Mouse (Mus musculus) spleen, postnatal 10 days (tissue): ENCODE results near the gene Sim2.

ENCODE experiments used
- DNase-seq, 2 experiments: peaks; one replicate each; pipeline ENCODE4 v3.0.0; 2021 to 2022; ENCODE audit warnings: low spot score in 2 of 2

The Sim2 gene

DNA sequence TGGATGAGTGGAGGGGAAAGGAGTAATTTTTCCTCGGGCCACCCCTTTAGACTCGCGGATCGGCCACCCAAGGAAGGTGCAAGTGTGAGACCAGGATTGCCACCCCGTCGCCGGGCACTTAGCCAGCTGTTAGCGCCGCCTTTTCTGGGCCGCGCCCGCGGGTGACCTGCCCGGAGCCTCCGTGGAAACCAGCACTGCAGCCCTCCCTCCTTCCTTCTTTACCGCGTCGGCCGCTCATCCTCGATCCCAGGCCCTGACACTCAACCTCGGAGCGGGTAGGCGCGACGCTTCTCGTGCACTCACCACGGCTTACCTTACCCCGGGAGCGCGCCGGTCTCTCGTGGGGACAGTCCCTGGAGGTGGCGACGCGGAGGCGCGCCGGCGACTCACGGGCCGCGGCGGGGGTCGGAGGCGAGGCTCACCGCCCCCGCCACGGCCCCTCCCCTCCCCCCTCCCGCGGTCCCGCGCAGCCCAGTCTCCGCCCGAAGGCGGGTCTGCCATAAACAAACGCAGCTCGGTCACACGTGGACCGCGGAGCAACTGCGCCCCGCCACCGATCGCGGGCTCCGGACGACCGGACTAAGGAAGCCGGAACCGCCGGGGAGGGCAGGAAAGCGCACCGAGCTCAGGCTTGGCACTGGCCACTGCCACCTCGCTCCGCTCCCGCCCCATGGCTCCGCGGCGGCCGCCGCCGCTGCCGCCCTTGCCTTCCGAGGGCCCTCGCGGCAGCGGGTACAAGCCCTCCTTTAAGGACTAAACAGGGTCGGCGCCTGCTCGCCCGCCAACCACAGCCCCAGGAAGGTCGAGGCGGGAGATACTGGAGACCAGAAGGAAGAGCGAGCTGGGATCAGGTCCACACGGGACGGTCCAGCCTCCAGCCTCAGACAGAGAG lies at the start of gene Sim2:
TSS of gene Sim2 (plus strand) at position 221 of the 892 bp plus-strand sequence.
- DNase-seq = no peak

DNA sequence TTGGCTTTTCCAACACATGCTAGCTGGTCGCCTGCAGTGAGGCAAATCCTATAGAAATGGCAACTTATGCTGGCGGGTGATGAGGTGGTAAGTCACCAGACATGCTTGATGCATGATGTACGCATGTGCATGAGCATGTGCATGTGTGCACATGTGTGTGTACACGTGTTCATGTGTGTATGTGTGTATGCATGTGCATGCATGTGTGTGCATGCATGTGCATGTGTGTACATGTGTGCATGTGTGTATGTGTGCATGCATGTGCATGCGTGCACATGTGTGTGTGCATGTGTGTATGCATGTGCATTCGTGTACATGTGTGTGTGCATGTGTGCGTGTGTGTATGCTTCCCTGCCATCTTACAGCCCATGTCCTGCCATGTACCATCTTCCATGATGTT lies 47.5 kb upstream of the Sim2 start:
- DNase-seq = no peak

DNA sequence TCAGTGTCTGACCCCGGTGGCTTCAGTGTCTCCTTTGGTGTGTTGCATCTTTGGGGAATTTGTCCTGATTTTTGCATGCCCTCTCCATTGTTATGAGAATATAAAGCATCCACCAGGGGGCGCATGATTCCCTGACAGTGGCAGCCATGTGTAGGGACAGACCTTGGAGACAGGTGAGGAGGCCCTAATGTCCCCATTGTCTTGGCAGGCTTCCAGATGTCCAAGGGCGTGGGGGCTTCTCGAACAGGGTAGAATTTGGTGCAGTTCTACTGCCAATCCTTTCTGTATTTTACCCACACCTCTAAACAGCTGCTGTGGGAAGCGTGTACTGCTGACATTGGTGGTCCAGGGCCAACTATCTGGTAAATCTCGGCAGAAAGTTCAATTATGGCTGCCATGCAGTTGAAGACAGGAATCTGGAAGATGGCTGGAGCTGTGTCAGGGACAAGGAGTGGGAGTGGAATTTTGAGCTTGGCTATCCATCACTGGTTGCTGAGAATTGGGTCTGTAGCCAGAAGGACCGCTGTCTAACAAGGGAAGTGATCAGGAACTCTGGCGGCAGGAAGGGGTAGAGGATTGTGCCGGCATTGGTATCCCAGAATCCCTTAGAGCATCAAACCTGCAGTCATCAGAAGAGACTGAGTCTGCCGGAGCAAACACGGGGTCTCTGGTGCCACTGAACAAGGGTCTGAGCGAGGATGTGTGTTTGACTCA lies 46.3 kb upstream of the Sim2 start:
- DNase-seq = peak; percentile 37 to 71

DNA sequence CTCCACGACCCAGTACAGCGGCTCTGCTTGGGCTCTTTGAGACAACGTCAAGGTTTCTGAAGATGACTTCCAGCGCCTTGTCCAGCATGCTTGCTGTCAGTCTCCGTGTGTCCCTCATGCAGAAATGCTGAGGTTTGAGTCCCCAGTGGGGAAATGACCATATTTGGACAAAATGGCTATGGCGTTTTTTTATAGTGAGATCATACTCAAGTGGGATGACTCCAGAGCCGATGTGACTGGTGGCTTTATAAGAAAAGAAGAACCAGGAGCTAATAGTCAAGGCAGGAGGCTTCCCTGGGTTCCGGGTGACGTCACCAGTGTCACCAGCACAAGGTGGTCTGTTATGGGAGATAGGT lies 45.8 kb upstream of the Sim2 start:
- DNase-seq = no peak

DNA sequence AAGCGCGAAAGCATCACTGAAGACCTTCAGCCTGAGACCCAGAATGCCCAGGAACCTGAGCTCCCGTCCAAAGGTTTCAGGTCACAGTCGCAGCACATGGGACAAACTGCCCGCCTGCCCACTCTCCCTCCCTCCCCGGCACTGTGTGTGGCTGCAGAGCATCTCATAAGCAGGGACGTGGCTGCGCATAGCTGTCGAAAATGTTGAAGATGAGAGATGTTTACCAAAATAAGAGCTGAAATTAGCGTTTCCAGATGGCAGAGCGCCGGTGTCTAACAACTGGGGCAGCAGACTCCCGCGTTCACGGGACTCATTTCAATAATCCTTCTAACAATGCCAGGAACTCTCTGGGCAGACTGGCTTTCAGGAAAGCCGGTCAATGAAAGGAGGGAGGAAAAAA lies 44.2 kb upstream of the Sim2 start:
- DNase-seq = no peak

DNA sequence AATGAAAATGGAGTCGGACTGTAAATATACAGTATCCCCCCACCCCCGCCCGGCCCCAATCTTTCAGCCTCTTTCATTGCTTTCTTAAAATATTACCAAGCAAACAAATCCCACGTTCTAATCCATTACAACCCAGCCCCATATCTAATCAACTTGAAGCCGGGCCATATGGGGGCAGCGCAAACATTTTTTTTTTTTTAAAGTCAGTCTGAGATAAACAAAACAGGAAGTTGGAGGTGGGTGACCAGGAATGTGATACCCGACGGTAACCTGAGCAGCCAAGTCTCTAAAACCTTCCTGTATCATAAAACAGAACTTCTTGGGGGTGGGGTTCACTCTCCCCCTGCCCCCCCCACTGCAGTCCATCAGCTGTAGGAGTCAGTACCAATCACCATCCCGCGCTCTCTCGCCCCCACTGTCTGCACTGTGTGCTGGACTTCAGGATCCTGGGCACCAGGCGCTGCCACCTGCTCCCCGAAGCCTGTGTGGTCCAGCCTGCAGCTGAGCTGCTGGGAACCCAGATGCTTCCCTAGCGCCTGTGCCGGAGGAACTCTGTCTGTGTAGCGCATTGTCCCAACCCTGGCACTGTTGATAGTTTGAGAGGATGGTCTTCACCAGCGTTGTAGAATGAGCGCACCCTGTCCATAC lies 43.5 kb upstream of the Sim2 start:
- no peak for DNase-seq

DNA sequence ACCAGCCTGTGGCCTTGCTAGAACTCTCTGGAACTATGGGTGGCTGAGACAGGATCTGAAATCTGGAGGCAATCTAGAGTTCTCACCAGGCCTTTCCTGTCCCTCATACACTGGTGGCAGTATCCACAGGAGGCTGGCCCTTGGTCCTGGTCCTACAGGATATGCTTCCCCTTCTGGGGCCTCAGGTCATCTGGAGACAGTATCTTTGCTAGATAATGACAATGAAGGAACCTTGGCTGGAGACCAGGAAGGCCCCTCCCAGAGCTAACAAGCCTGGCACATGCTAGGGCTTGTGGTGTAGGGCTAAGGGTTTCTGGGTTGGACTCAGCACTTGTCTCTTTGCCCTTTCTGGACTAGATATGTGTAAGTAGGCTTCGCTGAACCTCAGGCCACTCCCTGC lies 40.9 kb upstream of the Sim2 start:
- no peak for DNase-seq

DNA sequence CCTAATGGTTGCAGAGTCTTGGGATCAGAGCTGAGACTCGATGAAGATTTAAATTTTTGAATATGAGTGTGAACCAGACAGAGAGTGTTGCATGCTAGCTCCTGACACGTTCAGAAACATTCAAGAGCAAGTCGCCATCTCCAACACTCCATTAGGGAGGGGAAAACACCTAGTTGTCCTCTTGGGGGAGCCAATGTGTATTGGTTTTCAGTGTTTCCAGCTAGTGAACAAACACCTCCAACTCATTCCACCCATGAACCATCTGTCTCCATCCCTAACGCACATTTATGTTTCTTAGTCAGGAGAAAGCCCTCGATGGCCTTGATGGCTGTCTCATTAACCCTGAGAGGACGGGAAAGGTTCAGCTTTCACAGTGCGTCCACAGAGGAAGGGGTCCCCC lies 39.7 kb upstream of the Sim2 start:
- DNase-seq = no peak

DNA sequence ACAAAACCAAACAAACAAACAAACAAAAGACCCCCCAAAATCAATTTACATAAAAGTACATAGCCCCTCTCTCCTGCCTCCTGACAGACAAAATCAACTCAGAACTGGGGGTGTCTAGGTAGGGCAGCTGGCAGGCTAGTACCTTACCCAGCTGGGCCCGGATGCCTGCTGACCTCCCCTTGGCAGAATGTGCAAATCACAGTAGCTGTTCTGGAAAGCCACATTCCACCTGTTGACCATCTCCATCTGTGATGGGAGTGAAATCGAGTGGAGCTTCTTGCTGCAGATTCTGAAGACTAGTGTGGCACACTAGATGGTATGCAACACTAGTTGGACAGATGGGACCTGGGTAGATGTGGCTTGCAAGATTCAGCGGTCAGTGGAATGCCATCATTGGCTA lies 34.4 kb upstream of the Sim2 start:
- no peak for DNase-seq

DNA sequence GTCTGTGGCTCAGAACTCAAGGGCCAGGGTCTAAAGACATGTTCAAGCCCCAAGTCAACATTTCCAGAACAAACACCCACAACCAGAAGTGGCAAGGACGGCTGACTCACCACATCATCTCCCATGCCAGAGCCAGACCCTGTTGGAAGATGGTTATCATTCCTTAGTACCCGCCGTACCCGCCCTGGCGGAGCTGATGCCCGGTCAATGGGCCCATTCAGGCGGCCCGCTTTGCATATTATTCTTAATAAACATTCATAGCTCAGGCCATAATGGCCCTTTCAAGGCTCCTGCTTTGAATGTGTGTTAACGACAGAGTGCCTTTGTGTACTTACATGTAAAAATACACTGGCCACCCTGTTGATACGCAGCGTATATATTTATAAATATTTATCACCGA lies 29.6 kb upstream of the Sim2 start:
- no peak for DNase-seq

DNA sequence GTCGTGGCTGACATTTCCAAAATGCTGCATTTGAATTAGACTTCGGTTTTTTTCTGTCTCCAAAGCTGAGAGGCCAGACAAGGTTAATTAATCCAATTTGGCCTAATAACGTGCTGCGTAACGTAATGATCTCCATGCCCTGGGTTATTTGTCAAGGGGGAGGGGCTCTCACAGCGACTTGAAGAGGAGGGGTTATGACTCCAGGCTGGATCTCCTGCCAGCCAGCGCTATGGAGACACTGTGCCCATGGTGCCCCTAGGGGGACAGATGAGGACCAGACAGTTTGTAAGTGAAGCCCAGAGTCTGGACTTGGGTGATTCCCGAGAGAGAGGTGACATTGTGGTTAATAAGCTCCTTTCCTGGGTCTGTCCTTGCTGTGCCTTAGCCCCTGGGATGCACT lies 29.2 kb upstream of the Sim2 start:
- DNase-seq = no peak

DNA sequence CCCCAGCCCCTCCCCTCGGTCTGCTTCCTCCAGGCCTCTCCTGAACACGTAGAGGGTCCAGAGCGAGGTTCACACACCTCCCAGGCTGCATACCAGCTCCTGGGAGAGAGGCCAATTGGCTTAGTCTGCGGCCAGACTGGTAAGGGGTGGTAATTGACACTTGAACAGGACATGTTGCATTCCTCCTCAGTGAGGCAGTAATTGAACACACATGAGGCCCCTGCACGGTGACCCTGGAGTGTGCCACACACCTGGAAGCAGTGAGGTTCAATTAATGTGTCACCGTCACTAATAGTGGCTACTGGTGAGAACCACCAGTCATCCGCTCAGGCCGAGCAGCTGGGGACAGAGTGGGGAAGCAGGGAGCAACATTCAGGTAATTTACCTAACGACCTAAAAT lies 24.9 kb upstream of the Sim2 start:
- no peak for DNase-seq

DNA sequence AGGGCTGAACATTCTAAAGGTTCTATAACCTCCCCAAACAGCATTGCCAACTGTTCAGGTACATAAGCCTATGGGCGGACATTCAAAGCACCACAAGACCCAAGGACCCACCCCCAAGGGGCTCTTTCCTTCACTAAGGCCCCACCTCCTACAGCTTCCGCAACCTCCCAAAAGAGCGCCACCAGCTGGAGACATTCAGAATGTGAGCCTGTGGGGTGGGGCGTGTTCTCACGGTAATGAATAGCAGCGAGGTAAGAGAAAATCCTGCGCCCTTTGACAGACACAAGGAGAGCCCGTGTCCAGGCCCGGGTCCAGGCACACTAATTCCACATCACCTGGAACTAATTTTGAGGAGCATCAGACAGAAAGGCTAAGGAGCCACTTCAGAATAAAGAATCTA lies 20.5 kb upstream of the Sim2 start:
- DNase-seq = no peak

DNA sequence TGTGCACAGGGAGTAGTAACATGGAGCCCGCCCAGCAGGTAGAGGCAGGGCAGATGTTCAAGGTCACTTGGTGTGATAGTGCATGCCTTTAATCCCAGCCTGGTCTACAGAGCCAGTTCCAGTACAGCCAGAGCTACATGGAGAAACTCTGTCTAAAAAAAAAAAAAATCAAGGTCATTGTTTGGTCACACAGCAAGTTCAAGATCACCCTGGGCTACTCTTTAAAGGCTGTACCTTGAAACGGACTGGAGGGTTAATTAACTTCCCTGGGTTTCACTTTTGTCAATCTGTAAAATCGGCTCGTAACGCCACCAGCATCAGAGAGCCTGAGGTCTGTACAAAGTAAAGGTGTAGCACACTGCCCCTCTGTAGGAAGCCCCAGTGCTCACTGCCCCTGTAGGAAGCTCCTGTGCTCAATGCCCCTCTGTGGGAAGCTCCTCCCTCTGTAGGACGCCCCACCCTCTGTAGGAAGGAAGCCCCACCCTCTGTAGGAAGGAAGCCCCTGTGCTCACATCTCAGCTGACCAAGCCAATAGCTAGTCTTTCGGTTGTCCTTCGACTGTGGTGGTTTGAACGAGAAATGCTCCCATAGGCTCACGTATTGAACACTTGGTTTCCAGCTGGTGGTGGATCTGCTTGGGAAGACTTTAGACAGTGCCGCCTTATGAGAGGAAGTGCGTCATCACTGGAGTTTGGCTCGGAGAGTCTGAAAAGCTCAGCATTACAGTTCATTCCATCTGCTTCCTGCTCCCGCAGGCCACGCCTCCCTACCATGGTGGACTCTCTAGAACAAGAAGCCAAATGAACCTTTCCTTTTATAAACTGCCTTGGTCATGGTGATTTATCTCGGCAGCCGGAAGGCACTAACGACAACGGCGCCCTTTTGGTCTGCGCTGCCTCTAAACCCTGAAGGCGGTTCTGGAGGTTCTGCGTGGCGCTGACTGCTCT lies 18.7 kb upstream of the Sim2 start:
- DNase-seq = no peak

DNA sequence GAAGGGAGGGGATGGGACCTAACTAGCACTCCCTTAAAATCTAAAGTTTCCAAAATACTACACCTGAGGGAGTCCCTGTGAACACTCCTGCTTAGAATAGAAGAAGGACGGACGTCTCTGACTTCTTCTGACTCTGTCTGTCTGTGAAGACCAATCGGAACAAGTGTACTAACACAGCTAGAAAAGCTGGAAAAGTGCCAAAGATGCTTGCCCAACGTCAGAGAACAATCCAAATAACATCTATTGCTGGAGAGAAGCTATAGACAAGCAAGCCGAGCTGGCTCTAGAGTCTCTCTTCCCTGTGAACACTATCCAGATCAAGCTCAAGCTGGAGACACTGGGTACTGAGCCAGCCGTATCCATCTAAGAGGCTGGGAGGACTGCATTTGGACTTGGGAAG lies 18.0 kb upstream of the Sim2 start:
- DNase-seq = no peak

DNA sequence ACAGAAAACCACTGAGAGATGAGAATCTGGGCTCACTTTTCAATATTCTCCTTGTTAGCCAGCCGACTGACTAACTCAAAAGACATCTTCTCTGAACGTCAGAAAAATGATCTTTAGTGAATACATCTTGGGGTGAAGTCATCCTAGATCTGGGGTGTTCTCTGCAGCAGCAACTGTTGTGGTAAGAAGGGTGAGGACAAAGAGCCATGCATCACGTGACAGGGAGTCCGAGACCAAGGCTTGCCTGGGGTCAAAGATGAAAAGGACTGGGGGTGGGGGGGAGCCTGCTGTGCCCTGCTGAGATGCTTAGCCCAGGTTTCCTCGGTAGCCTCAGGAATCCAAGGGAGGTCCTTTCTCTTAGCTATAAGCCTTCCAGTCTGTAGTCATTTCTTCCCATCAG lies 17.5 kb upstream of the Sim2 start:
- DNase-seq = no peak

DNA sequence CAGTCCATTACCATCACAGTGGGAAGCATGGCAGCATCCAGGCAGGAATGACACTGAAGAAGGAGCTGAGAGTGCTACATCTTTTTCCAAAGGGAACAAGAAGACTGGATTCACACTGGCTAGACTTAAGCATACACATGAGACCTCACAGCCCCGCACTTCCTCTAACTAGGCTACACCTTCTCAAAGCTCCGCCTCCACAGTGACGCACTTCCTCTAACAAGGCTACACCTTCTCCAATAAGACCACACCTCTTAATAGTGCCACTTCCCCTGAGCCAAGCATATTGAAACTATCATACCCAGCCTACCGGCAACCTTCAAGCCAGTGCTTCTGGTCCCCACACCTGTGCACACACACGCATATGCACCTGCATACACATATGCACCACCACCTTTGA lies 15.7 kb upstream of the Sim2 start:
- peak in 1 of 2 experiments; percentile 52 for DNase-seq

DNA sequence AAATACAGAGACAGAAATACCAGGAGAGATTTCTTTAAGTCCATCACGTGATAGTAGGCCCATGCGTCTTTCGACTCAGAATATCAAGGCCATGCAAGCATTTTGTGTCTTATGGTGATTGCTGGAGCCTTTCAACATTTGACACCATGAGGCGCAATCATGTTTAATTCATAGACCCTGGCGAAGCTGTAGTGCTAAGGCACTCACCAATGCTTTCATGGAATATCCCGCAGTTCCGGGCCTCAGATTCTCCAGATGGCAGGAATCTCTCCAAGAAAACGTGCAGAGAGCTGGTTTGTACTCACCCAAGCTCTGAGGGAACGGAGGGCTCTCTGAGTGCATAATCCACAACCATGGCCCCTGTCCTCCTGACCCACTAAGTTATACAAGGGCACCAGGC lies 13.8 kb upstream of the Sim2 start:
- DNase-seq = no peak

DNA sequence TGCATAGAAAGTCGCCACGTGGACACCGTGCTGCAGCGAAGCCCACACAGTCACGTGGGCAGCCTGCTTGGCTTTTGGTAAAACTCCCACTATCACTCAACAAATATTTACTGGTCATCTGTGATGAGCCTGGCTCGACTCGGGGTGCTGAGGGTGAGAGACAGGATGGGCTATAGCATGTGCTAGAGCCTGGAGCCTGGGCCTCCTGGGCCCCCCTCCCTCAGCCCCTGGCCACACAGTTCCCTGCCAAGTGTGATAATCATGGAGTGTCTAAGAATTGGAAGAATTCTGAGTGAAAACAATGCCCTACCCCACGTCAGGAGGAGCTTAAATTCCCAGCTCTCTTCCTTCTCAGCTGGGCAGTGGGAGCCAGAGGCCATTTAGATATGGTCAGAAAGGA lies 13.3 kb upstream of the Sim2 start:
- no peak for DNase-seq

DNA sequence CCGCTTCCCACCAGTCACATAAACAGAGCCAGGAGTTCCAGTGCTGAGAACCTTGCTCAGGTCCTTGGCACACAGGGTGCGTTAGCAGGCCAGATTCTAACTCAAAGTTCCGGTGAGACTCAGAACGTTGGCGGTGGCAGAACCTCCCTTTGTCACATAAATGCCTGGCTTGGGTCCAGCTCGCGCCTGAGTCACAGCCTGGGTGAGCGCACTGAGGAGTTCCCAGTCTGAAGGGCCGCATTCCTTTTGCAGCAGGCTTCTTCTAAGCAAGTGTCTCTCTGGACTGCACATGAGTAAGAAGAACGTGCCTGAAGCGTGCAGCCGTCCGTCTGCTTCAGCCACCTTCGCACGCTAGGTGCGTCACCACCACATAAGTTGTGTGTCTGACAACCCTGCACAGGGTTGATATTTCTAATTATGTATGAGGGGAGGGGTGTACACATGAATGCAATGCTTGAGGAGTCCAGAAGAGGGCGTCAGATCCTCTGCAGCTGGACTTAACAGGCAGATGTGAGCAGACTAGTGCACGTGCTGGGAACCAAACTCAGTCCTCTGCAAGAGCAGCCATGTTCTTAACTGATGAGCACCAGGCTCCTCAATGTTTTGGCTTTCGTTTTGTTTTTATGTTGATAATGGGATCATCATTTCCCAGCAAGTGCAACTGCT lies 9.2 kb upstream of the Sim2 start:
- DNase-seq = no peak
